Mouse (Mus musculus): ENCODE results near the gene Pgam1. TPM values are rescaled to one million over a fixed set of nuclear protein-coding genes. Genes with fewer than 3 reads are reported as not detected.

The Pgam1 gene
- polyA plus RNA-seq, 1 experiment from 2014 or later: 694 TPM

DNA sequence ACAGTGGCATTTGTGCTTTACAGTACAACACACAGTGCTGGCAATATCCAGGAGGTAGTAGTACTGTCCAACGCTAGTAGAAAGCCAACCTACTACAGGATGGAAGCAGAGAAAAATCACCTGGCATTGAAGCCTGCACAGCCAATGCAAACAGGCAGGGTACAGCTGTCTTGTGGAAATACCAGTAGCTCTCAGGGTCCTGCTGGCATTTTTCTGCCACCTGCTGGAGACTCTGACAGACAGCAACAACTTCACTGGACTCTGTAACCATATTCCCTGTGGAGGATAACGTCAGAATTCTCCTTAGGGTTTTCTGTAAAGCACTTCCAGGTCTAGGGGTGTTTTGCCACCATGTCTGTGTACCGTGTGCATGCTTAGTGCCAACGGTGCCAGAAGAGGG, 40.6 kb downstream of the Pgam1 start:
- Histone ChIP-seq H3K4me2 (ENCODE audit: low read depth, low read length) (no peak overlapping the region), H3K9ac (ENCODE audit: low read length) (no peak overlapping the region), H3K4me3 (ENCODE audit: low read length) (no peak overlapping the region), H3K36me3 (ENCODE audit: control insufficient read depth, insufficient read depth) (peaks cover 57% of the 10 kb centered on the region), H3K4me1 (ENCODE audit: control insufficient read depth, insufficient read depth, low read length) (no peaks in the 10 kb centered on the region), H3K27ac (ENCODE audit: low read length) (no peak overlapping the region), H3K27me3 (ENCODE audit: control insufficient read depth, insufficient read depth, low read length) (no peaks in the 10 kb centered on the region), H3K9me3 (replicated peaks; ENCODE audit: control insufficient read depth, low read length) (no peaks in the 10 kb centered on the region)
- 75% methylated on average over 4 of the region's 4 CpGs for WGBS
- ATAC-seq (replicated peaks; ENCODE audit: extremely low read depth, insufficient read depth, low FRiP score): no peak

DNA sequence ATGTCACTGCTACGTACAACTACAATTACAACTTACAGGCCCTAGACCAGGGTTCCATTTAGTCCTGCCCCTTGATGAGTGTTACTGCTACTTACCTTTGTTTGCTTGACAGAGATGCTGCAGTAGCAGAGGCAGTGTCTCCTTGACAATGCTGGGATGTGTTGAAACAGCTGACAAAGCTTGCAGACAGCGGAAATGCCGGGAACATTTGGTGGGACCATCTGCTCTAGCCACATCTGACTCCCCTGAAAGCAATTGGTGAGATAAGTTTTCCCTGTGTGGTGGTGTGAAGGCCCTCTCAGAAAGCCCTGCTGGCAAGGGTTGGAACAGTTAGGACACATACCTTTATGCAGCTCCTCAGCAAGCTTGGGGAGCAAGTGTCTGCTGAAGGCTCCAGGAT, 41.9 kb downstream of the Pgam1 start:
- 90% methylated on average over 3 of the region's 3 CpGs for WGBS
- H3K4me2 ChIP-seq (ENCODE audit: low read depth, low read length): no peak overlapping the region
- no peaks in the 10 kb centered on the region for H3K9me3 ChIP-seq (replicated peaks; ENCODE audit: control insufficient read depth, low read length)
- ATAC-seq (replicated peaks; ENCODE audit: extremely low read depth, insufficient read depth, low FRiP score): no peak
- no peak overlapping the region for H3K4me3 ChIP-seq (ENCODE audit: low read length)
- H3K27ac ChIP-seq (ENCODE audit: low read length): no peak overlapping the region
- no peaks in the 10 kb centered on the region for H3K4me1 ChIP-seq (ENCODE audit: control insufficient read depth, insufficient read depth, low read length)
- peaks cover 55% of the 10 kb centered on the region for H3K36me3 ChIP-seq (ENCODE audit: control insufficient read depth, insufficient read depth)
- H3K27me3 ChIP-seq (ENCODE audit: control insufficient read depth, insufficient read depth, low read length): no peaks in the 10 kb centered on the region
- no peak overlapping the region for H3K9ac ChIP-seq (ENCODE audit: low read length)

Other genes starting within 250 kb of the Pgam1 start
- gene Slit1, start 168.3 kb upstream of the Pgam1 start, polyA plus RNA-seq (2015; fragmentation: Nextera tagmentation; extraction: Ambion mirVana): 0.21 TPM in 2 replicates
- gene Arhgap19, start 109.9 kb upstream of the Pgam1 start, polyA plus RNA-seq (2015; fragmentation: Nextera tagmentation; extraction: Ambion mirVana): 12.7 and 13.6 TPM in 2 replicates
- 2.4 and 2.7 TPM in 2 replicates for gene Frat1, start 82.0 kb upstream of the Pgam1 start, polyA plus RNA-seq (2015; fragmentation: Nextera tagmentation; extraction: Ambion mirVana)
- 1.9 and 2.8 TPM in 2 replicates for gene Frat2, start 63.8 kb upstream of the Pgam1 start, polyA plus RNA-seq (2015; fragmentation: Nextera tagmentation; extraction: Ambion mirVana)
- gene Rrp12, start 15.8 kb upstream of the Pgam1 start, polyA plus RNA-seq (2015; fragmentation: Nextera tagmentation; extraction: Ambion mirVana): 9.4 and 10.0 TPM in 2 replicates
- gene Exosc1, start 21.5 kb downstream of the Pgam1 start, polyA plus RNA-seq (2015; fragmentation: Nextera tagmentation; extraction: Ambion mirVana): 40.2 and 45.3 TPM in 2 replicates
- 53.7 and 59.2 TPM in 2 replicates for gene Zdhhc16, start 21.6 kb downstream of the Pgam1 start, polyA plus RNA-seq (2015; fragmentation: Nextera tagmentation; extraction: Ambion mirVana)
- gene Mms19, start 69.2 kb downstream of the Pgam1 start, polyA plus RNA-seq (2015; fragmentation: Nextera tagmentation; extraction: Ambion mirVana): 20.7 and 24.5 TPM in 2 replicates
- gene Ubtd1, start 69.8 kb downstream of the Pgam1 start, polyA plus RNA-seq (2015; fragmentation: Nextera tagmentation; extraction: Ambion mirVana): 17.1 and 18.5 TPM in 2 replicates
- not detected in 2 replicates for gene Ankrd2, start 124.1 kb downstream of the Pgam1 start, polyA plus RNA-seq (2015; fragmentation: Nextera tagmentation; extraction: Ambion mirVana)
- 0.49 and 0.67 TPM in 2 replicates for gene Hoga1, start 133.7 kb downstream of the Pgam1 start, polyA plus RNA-seq (2015; fragmentation: Nextera tagmentation; extraction: Ambion mirVana)
- gene 4933411K16Rik, start 140.3 kb downstream of the Pgam1 start, polyA plus RNA-seq (2015; fragmentation: Nextera tagmentation; extraction: Ambion mirVana): not detected in 2 replicates
- gene Morn4, start 174.4 kb downstream of the Pgam1 start, polyA plus RNA-seq (2015; fragmentation: Nextera tagmentation; extraction: Ambion mirVana): 9.1 and 10.6 TPM in 2 replicates
- gene Pi4k2a, start 178.5 kb downstream of the Pgam1 start, polyA plus RNA-seq (2015; fragmentation: Nextera tagmentation; extraction: Ambion mirVana): 8.5 and 14.3 TPM in 2 replicates
- 33.4 and 37.2 TPM in 2 replicates for gene Avpi1, start 217.1 kb downstream of the Pgam1 start, polyA plus RNA-seq (2015; fragmentation: Nextera tagmentation; extraction: Ambion mirVana)
- gene Marveld1, start 235.5 kb downstream of the Pgam1 start, polyA plus RNA-seq (2015; fragmentation: Nextera tagmentation; extraction: Ambion mirVana): 7.3 TPM in 2 replicates